Mouse (Mus musculus): ENCODE results near the gene Serinc2. TPM values are rescaled to one million over a fixed set of nuclear protein-coding genes. Genes with fewer than 3 reads are reported as not detected.
"Not testable (repeated sequence)": the region's sequence is repeated elsewhere in the genome, so short reads cannot be mapped to it uniquely, and the experiment has no call there.

Gene Serinc2
- polyA plus RNA-seq, 1 experiment from 2014 or later, result 6.8 TPM

- DNase-seq (ENCODE audit: low spot score); H3K9me3 ChIP-seq (ENCODE audit: control insufficient read depth, low read length); ATAC-seq (replicated peaks; ENCODE audit: low FRiP score); H3K4me2 ChIP-seq; H3K36me3 ChIP-seq (ENCODE audit: control insufficient read depth, insufficient read depth, low read length); H3K4me1 ChIP-seq (replicated peaks; ENCODE audit: control insufficient read depth, insufficient read depth, low read length); H3K9ac ChIP-seq (ENCODE audit: low read depth, low read length); H3K4me3 ChIP-seq (ENCODE audit: low read depth, low read length); H3K27me3 ChIP-seq (replicated peaks; ENCODE audit: control insufficient read depth, insufficient read depth, low read length); H3K27ac ChIP-seq (ENCODE audit: low read depth, low read length): not testable (repeated sequence)
- 49% methylated on average over 1 of the region's 1 CpGs for WGBS
Measured at GRCm38 (mm10) chr4:130243621-130244020, 35.4 kb downstream of the Serinc2 start.

GRCm38 (mm10) chr4:130242956-130243355 is 36.0 kb downstream of the Serinc2 start:
- no peak overlapping the region for H3K9ac ChIP-seq (ENCODE audit: low read depth, low read length)
- 0 out of 2 replicates have a peak, but pooled peaks have one; percentile 47 for ATAC-seq (replicated peaks; ENCODE audit: low FRiP score)

GRCm38 (mm10) chr4:130240695-130241094 is 38.3 kb downstream of the Serinc2 start:
- WGBS, result 32% methylated on average over 5 of the region's 5 CpGs

More at GRCm38 (mm10) chr4:130242956-130243355, 36.0 kb downstream of the Serinc2 start:
- no peak for DNase-seq (ENCODE audit: low spot score)
- no peak overlapping the region for H3K4me2 ChIP-seq
- H3K4me3 ChIP-seq (ENCODE audit: low read depth, low read length), result no peak overlapping the region
- H3K9me3 ChIP-seq (ENCODE audit: control insufficient read depth, low read length), result no peaks in the 10 kb centered on the region
- no peaks in the 10 kb centered on the region for H3K4me1 ChIP-seq (replicated peaks; ENCODE audit: control insufficient read depth, insufficient read depth, low read length)
- H3K36me3 ChIP-seq (ENCODE audit: control insufficient read depth, insufficient read depth, low read length), result no peaks in the 10 kb centered on the region
- WGBS, result 70% methylated on average over 5 of the region's 5 CpGs
- H3K27ac ChIP-seq (ENCODE audit: low read depth, low read length), result peak overlapping the region; percentile 38; the same call in 1 of the 2 replicates
- no peaks in the 10 kb centered on the region; the same call in 1 of the 2 replicates for H3K27me3 ChIP-seq (replicated peaks; ENCODE audit: control insufficient read depth, insufficient read depth, low read length)

GRCm38 (mm10) chr4:130237607-130238006 is 41.4 kb downstream of the Serinc2 start:
- ATAC-seq (replicated peaks; ENCODE audit: low FRiP score) (no peak), DNase-seq (ENCODE audit: low spot score) (no peak)
- Histone ChIP-seq H3K4me2 (no peak overlapping the region), H3K4me1 (replicated peaks; ENCODE audit: control insufficient read depth, insufficient read depth, low read length) (no peaks in the 10 kb centered on the region), H3K36me3 (ENCODE audit: control insufficient read depth, insufficient read depth, low read length) (no peaks in the 10 kb centered on the region), H3K27me3 (replicated peaks; ENCODE audit: control insufficient read depth, insufficient read depth, low read length) (no peaks in the 10 kb centered on the region), H3K9me3 (ENCODE audit: control insufficient read depth, low read length) (no peaks in the 10 kb centered on the region), H3K27ac (ENCODE audit: low read depth, low read length) (no peak overlapping the region), H3K9ac (ENCODE audit: low read depth, low read length) (no peak overlapping the region), H3K4me3 (ENCODE audit: low read depth, low read length) (no peak overlapping the region)
- 80% methylated on average over 4 of the region's 4 CpGs for WGBS

More at GRCm38 (mm10) chr4:130240695-130241094, 38.3 kb downstream of the Serinc2 start:
- Histone ChIP-seq H3K4me2 (no peak overlapping the region), H3K27me3 (replicated peaks; ENCODE audit: control insufficient read depth, insufficient read depth, low read length) (no peaks in the 10 kb centered on the region), H3K36me3 (ENCODE audit: control insufficient read depth, insufficient read depth, low read length) (no peaks in the 10 kb centered on the region), H3K9ac (ENCODE audit: low read depth, low read length) (no peak overlapping the region), H3K9me3 (ENCODE audit: control insufficient read depth, low read length) (no peaks in the 10 kb centered on the region), H3K4me1 (replicated peaks; ENCODE audit: control insufficient read depth, insufficient read depth, low read length) (no peaks in the 10 kb centered on the region), H3K27ac (ENCODE audit: low read depth, low read length) (no peak overlapping the region), H3K4me3 (ENCODE audit: low read depth, low read length) (no peak overlapping the region)
- ATAC-seq (replicated peaks; ENCODE audit: low FRiP score) (no peak), DNase-seq (ENCODE audit: low spot score) (no peak)

GRCm38 (mm10) chr4:130236361-130236760 is 42.6 kb downstream of the Serinc2 start:
- Histone ChIP-seq H3K4me2 (no peak overlapping the region), H3K9me3 (ENCODE audit: control insufficient read depth, low read length) (no peaks in the 10 kb centered on the region), H3K4me3 (ENCODE audit: low read depth, low read length) (no peak overlapping the region), H3K27ac (ENCODE audit: low read depth, low read length) (no peak overlapping the region), H3K27me3 (replicated peaks; ENCODE audit: control insufficient read depth, insufficient read depth, low read length) (no peaks in the 10 kb centered on the region), H3K4me1 (replicated peaks; ENCODE audit: control insufficient read depth, insufficient read depth, low read length) (no peaks in the 10 kb centered on the region), H3K9ac (ENCODE audit: low read depth, low read length) (no peak overlapping the region), H3K36me3 (ENCODE audit: control insufficient read depth, insufficient read depth, low read length) (no peaks in the 10 kb centered on the region)
- no peak for DNase-seq (ENCODE audit: low spot score)
- ATAC-seq (replicated peaks; ENCODE audit: low FRiP score), result no peak
- 50% methylated on average over 8 of the region's 8 CpGs for WGBS

- no peak for ATAC-seq (replicated peaks; ENCODE audit: low FRiP score)
- DNase-seq (ENCODE audit: low spot score), result no peak
Measured at GRCm38 (mm10) chr4:130224071-130224470, 54.9 kb downstream of the Serinc2 start.

GRCm38 (mm10) chr4:130222179-130222578 is 56.8 kb downstream of the Serinc2 start, which contains the start of gene Gm853:
Gene Gm853, minus strand, starts transcription at chr4:130222401.
- no peak for DNase-seq (ENCODE audit: low spot score)
- 52% methylated on average over 4 of the region's 4 CpGs for WGBS
- Histone ChIP-seq H3K27me3 (replicated peaks; ENCODE audit: control insufficient read depth, insufficient read depth, low read length) (no peaks in the 10 kb centered on the region), H3K36me3 (ENCODE audit: control insufficient read depth, insufficient read depth, low read length) (no peaks in the 10 kb centered on the region), H3K9me3 (ENCODE audit: control insufficient read depth, low read length) (no peaks in the 10 kb centered on the region), H3K4me3 (ENCODE audit: low read depth, low read length) (no peak within 1 kb of the TSS), H3K4me2 (no peak within 1 kb of the TSS), H3K27ac (ENCODE audit: low read depth, low read length) (no peak within 1 kb of the TSS), H3K4me1 (replicated peaks; ENCODE audit: control insufficient read depth, insufficient read depth, low read length) (no peaks in the 10 kb centered on the region), H3K9ac (ENCODE audit: low read depth, low read length) (no peak within 1 kb of the TSS)
- ATAC-seq (replicated peaks; ENCODE audit: low FRiP score), result no peak

More at GRCm38 (mm10) chr4:130224071-130224470, 54.9 kb downstream of the Serinc2 start:
- no peaks in the 10 kb centered on the region for H3K36me3 ChIP-seq (ENCODE audit: control insufficient read depth, insufficient read depth, low read length)
- no peak overlapping the region for H3K4me3 ChIP-seq (ENCODE audit: low read depth, low read length)
- H3K27ac ChIP-seq (ENCODE audit: low read depth, low read length), result no peak overlapping the region
- no peak overlapping the region for H3K4me2 ChIP-seq
- H3K9me3 ChIP-seq (ENCODE audit: control insufficient read depth, low read length), result no peaks in the 10 kb centered on the region
- H3K9ac ChIP-seq (ENCODE audit: low read depth, low read length), result no peak overlapping the region
- no peaks in the 10 kb centered on the region for H3K4me1 ChIP-seq (replicated peaks; ENCODE audit: control insufficient read depth, insufficient read depth, low read length)
- no peaks in the 10 kb centered on the region for H3K27me3 ChIP-seq (replicated peaks; ENCODE audit: control insufficient read depth, insufficient read depth, low read length)

GRCm38 (mm10) chr4:130220176-130220575 is 58.8 kb downstream of the Serinc2 start:
- ATAC-seq (replicated peaks; ENCODE audit: low FRiP score), result no peak
- 74% methylated on average over 9 of the region's 9 CpGs for WGBS

GRCm38 (mm10) chr4:130215392-130215791 is 63.6 kb downstream of the Serinc2 start:
- H3K4me3 ChIP-seq (ENCODE audit: low read depth, low read length), result no peak overlapping the region
- H3K9me3 ChIP-seq (ENCODE audit: control insufficient read depth, low read length), result no peaks in the 10 kb centered on the region
- no peak overlapping the region for H3K4me2 ChIP-seq
- WGBS, result 88% methylated on average over 8 of the region's 8 CpGs
- H3K4me1 ChIP-seq (replicated peaks; ENCODE audit: control insufficient read depth, insufficient read depth, low read length), result peaks cover 7% of the 10 kb centered on the region
- H3K27me3 ChIP-seq (replicated peaks; ENCODE audit: control insufficient read depth, insufficient read depth, low read length), result no peaks in the 10 kb centered on the region
- DNase-seq (ENCODE audit: low spot score) (no peak), ATAC-seq (replicated peaks; ENCODE audit: low FRiP score) (no peak)
- H3K27ac ChIP-seq (ENCODE audit: low read depth, low read length), result no peak overlapping the region
- no peaks in the 10 kb centered on the region for H3K36me3 ChIP-seq (ENCODE audit: control insufficient read depth, insufficient read depth, low read length)
- H3K9ac ChIP-seq (ENCODE audit: low read depth, low read length), result no peak overlapping the region

More at GRCm38 (mm10) chr4:130220176-130220575, 58.8 kb downstream of the Serinc2 start:
- Histone ChIP-seq H3K4me1 (replicated peaks; ENCODE audit: control insufficient read depth, insufficient read depth, low read length) (no peaks in the 10 kb centered on the region), H3K36me3 (ENCODE audit: control insufficient read depth, insufficient read depth, low read length) (no peaks in the 10 kb centered on the region), H3K4me3 (ENCODE audit: low read depth, low read length) (no peak overlapping the region), H3K27ac (ENCODE audit: low read depth, low read length) (no peak overlapping the region), H3K27me3 (replicated peaks; ENCODE audit: control insufficient read depth, insufficient read depth, low read length) (no peaks in the 10 kb centered on the region), H3K9me3 (ENCODE audit: control insufficient read depth, low read length) (no peaks in the 10 kb centered on the region), H3K9ac (ENCODE audit: low read depth, low read length) (no peak overlapping the region), H3K4me2 (no peak overlapping the region)
- no peak for DNase-seq (ENCODE audit: low spot score)
